Mouse (Mus musculus) cerebellum, adult 8-10 months (tissue): Measurements from ENCODE around the gene Slc25a10.

Experiments
- DNase-seq: peaks from one replicate; pipeline ENCODE4 v3.0.0; 2022

Slc25a10 gene

DNA sequence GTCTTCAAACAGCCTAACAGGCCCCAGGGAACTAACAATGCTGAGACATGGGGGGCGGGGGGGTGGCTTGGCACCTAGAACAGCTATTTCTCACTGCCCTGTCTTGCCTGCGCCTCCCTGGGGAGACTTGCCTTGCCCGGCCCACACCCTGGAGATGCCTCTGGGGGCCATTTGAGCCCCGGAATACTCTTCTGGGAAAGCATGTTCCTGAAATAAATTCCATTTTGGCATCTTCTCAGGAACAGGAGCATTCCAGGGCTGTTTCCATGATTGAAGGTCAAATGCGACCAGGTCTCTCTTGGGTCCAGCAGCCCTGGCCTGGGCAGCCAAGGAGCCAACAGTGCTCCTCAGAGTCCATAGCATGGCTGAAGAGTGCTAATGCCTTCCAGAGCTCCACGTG, 50.7 kb downstream of the Slc25a10 start:
- no peak for DNase-seq

DNA sequence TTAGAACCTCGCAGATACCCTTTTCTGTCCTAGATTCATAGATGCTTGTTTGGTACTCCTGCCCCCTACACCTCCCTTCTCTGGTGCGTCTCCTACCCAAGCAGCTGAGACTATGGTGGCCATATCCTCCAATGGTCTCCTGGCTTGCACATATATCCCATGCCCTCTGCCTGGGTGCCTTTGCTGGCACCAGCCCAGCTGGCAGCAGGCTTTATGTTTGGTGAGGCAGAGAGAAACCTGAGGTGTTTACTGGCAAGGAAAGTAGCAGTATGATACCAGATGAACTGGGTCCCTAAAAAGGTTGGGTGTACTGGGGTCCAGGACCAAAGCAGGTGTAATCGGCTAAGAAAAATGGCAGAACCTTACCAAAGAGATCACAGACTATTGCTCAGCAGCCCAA, 54.3 kb downstream of the Slc25a10 start:
- DNase-seq: no peak

DNA sequence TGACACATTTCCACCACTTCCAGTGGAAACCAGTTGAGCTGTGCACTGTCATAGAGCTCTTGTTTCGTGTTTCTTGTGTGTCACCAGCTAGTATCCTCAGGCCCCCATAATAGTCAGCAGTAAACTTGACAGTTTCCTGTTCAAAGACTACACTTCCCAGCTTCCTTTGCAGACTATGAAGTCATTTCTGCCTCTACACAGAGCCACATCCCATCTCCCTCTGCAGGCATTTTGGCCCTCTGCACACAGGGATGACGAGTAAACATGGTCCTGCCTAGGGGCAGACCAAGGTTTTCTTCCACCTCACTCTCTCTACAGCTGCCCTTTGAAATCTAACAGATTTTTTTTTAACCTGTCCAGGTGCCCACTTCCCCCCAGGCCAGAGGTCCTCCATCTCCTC, 55.8 kb downstream of the Slc25a10 start:
- DNase-seq: no peak

DNA sequence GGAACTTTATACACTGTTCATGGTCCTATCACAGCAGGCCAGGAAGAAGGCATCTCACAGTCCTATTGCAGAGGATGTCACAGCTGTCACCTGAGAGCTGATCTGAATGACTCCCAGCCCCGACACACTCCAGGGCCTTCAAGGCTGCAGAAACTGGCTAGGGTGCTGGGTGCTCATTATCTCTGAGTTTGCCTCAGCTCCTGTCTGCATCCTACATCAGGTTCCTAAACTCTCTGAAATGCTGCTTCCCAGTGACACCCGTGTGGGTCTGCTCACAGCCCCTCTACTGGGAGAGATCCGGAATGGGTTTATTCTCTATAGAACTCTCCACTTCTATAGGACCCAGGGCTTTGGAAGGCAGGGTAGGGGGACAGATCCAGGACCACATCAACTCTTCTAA, 56.6 kb downstream of the Slc25a10 start:
- no peak for DNase-seq

DNA sequence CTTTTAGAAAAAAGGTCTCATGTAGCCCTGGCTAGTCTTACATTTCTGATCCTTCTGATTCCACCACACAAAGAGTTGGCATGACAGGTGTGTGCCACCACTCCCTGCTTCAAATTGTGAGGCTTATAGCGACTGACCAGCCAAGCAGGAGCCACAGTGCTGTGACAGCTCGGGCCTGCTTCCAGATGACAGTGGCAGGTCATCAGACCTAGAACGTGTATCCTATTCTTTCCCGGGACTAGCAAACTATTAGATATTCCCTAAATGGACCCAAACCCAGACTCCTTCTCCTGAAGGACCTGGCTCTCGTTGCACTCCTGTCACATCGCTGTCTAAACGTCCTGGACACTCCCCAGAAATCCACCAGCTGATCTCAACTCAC, 57.1 kb downstream of the Slc25a10 start:
- DNase-seq: no peak
